ENCODE assay signal across 1 mouse cellular context in the genomic region with DNA sequence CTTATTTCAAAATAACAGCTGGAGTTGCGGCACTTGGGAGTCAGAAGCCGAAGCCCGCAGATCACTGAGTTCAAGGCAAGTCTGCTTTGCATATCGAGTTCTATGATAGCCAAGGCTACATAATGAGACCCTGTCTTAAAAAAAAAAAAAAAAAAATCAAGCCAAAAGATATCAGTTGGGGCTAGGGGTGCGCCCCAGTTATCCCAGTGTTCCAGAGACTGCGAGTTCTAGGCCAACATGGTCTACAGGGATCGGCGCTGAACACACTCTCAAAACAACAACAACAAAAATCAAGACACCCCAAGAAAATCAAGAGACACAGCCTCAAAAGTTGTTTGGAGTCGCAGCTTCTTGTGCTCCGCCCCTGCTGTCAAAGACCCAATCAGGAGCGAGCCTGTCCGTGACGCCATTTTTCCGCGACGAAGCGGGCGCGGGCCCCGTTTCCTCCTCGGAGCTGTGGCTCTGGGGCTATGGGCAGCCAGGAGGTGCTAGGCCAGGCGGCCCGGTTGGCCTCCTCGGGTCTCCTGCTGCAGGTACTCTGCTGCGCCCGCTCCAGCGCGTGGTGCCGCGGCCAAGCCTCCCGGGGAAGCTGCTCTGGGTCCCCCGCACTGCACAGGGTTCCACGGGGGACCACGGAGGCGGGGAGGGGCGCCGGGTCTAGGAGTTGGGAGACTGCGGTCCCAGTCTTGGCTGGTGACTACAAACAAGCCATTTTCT.
TF ChIP-seq lines count a peak whose summit lies in the region.

A gene (plus strand): TSS at position 418 of the 717 bp plus-strand sequence.

TF ChIP-seq in MEL, 35 proteins besides CTCF, POLR2A, EP300 and RAD21 (continued from another document):
- no peak for TF ChIP-seq BHLHE40 (IDR thresholded peaks at IDR 0.05; ENCODE audit: borderline replicate concordance, low read depth, low read length)
- TF ChIP-seq CHD2 (IDR thresholded peaks at IDR 0.05; ENCODE audit: low read length), result no peak
- no peak for TF ChIP-seq GATA1 (IDR thresholded peaks at IDR 0.05; ENCODE audit: low read depth, low read length)
- no peak for TF ChIP-seq POLR2AphosphoS5 (IDR thresholded peaks at IDR 0.05; ENCODE audit: borderline replicate concordance, low read depth, low read length)
- TF ChIP-seq ZNF384 (IDR thresholded peaks at IDR 0.05; ENCODE audit: low read depth, low read length), result peak; percentile 90
- peak; percentile 82 for TF ChIP-seq ELF1 (IDR thresholded peaks at IDR 0.05; ENCODE audit: low read depth, low read length)
- no peak for TF ChIP-seq GABPA (IDR thresholded peaks at IDR 0.05; ENCODE audit: low read depth, low read length)
- no peak for TF ChIP-seq E2F4 (IDR thresholded peaks at IDR 0.05; ENCODE audit: borderline replicate concordance, low read depth, low read length)
- TF ChIP-seq UBTF (IDR thresholded peaks at IDR 0.05; ENCODE audit: borderline replicate concordance, insufficient read depth, low read depth, low read length), result no peak
- no peak for TF ChIP-seq ETS1 (IDR thresholded peaks at IDR 0.05; ENCODE audit: low read depth, low read length)
- no peak for TF ChIP-seq NRF1 (IDR thresholded peaks at IDR 0.05; ENCODE audit: insufficient read depth, low read depth, low read length, poor library complexity, severe bottlenecking)
- no peak for TF ChIP-seq SMC3 (IDR thresholded peaks at IDR 0.05; ENCODE audit: low read depth, low read length)
- TF ChIP-seq TCF12 (IDR thresholded peaks at IDR 0.05; ENCODE audit: low read depth, low read length), result peak; percentile 53
